Mouse (Mus musculus) mesoderm, embryonic 11.5 days (tissue): ENCODE results near the gene Gm3264.
"Not testable (repeated sequence)": the region's sequence is repeated elsewhere in the genome, so short reads cannot be mapped to it uniquely, and the experiment has no call there.

Experiments
- DNase-seq: peaks from one replicate; pipeline ENCODE4 v3.0.0-alpha.2; 2012; ENCODE audit warnings: low read depth, low spot score

Gene Gm3264

GRCm38 (mm10) chr14:4855299-4855980 lies at the start of gene Gm3264:
TSS of gene Gm3264 (plus strand) at chr14:4855576.
- DNase-seq = not testable (repeated sequence)

DNA sequence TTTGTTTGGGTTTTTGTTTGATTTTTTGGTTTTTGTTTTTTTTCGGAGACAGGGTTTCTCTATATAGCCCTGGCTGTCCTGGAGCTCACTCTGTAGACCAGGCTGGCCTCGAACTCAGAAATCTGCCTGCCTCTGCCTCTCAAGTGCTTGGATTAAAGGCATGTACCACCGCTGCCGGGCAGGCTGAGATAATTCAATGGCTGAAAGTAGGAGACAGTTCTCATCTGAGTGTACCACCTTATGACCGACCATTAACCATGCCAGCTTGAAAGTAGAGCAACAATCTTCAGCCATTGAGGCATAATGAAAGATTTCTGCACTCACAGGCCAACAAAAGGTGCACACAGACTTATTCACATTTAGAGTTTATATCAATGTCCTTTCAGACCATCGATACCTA lies 49.0 kb upstream of the Gm3264 start:
- DNase-seq = not testable (repeated sequence)

- DNase-seq = not testable (repeated sequence)
These were observed 33.4 kb upstream of the Gm3264 start for GRCm38 (mm10) chr14:4821950-4822349.

DNA sequence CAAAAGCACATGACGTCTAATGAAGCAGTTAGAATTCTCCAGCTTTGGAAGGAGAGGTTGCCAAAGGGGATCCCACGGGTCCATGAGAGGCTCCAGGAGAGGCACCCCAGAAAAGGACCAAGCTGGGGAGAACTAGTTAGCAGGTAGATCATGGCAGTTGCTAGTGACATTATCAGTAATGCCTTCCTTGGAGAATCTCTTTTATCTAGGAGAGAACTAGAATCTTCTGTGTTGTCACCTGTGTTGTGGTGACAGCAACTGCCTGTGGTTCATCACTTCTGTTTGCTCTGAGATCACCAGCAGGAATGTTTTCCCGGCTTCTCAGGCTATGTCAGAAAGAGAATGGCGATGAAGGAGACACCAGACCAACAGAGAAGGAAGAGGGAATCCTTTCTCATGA lies 17.6 kb upstream of the Gm3264 start, which contains the start of gene Gm3269:
Gene Gm3269, plus strand, starts transcription at position 301 of the 400 bp plus-strand sequence.
- not testable (repeated sequence) for DNase-seq

- not testable (repeated sequence) for DNase-seq
These were observed 36.7 kb downstream of the Gm3264 start, which contains the start of gene Gm3278 for GRCm38 (mm10) chr14:4892116-4892515. TSS of gene Gm3278 (plus strand) at chr14:4892416.
